Mouse (Mus musculus): ENCODE results near the gene Vmn1r57.
"Not testable (repeated sequence)": the region's sequence is repeated elsewhere in the genome, so short reads cannot be mapped to it uniquely, and the experiment has no call there.

The Vmn1r57 gene

DNA sequence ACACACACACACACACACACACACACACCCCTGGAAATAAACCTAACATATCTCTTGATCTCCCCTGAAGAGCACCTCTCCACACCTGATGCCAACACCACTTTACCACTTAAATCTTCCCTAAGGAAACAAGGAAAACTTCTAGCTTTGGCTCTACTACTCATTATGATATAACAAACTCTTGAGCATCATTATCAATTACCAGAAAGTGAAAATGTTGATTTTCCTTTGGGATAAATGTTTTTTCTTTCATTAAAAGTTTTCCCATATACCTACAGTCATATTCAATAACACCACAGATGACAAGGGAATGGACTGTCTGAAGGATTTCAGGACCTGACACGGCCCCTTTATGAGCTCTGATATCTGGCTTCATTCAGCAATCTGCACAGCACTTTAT, at the start of gene Vmn1r57:
Vmn1r57 (plus strand) TSS at position 301 of the 400 bp plus-strand sequence.
- not testable (repeated sequence) for DNase-seq

DNA sequence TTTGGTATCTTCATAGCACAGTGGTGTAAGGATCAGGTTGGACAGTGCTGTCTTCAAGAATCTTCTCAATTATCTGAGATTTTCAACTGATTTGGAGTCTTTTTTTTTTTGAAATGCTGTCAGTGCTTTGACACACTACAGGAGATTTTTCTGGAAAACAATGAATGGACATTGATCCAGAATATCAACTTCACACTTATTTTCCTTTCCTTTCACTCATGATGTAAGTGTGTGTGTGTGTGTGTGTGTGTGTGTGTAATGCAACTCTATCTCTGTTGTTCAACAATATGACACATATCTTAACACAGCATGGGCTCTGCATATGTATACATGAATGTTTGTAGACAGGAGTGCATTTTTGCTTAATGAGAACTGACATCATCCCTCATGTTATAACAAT, 21.6 kb upstream of the Vmn1r57 start, which contains the start of gene Vmn1r56:
Vmn1r56 (minus strand) TSS at position 101 of the 400 bp plus-strand sequence.
- DNase-seq = not testable (repeated sequence)

GRCm38 (mm10) chr7:5263051-5263450, 44.8 kb downstream of the Vmn1r57 start:
- DNase-seq = no peak

All from heart, adult 11 months (tissue).